Mouse (Mus musculus) brain, embryonic 14.5 days (tissue): ENCODE data around the gene Fam43a.

Source experiments
- CTCF ChIP-seq: fragments of 200-500 bp; IDR thresholded peaks from 2 replicates; pipeline ENCODE4 v1.5.1; 2012; ENCODE audit warnings: inconsistent platforms, mild to moderate bottlenecking, moderate library complexity, borderline replicate concordance; ENCODE audit not compliant: insufficient read depth, insufficient read length; ENCODE audit errors: extremely low read depth
- POLR2A ChIP-seq: fragments of 200-500 bp; IDR thresholded peaks from 2 replicates; pipeline ENCODE4 v1.6.1; 2012; ENCODE audit warnings: mild to moderate bottlenecking, inconsistent platforms, borderline replicate concordance; ENCODE audit not compliant: poor library complexity, insufficient read depth, insufficient read length, severe bottlenecking; ENCODE audit errors: extremely low read depth

- TF ChIP-seq CTCF (no peak), POLR2A (no peak)
Observed at GRCm38 (mm10) chr16:30607868-30608267, 8.3 kb downstream of the Fam43a start.
